9 mouse cellular contexts compared by ENCODE assay signal in the genomic region with DNA sequence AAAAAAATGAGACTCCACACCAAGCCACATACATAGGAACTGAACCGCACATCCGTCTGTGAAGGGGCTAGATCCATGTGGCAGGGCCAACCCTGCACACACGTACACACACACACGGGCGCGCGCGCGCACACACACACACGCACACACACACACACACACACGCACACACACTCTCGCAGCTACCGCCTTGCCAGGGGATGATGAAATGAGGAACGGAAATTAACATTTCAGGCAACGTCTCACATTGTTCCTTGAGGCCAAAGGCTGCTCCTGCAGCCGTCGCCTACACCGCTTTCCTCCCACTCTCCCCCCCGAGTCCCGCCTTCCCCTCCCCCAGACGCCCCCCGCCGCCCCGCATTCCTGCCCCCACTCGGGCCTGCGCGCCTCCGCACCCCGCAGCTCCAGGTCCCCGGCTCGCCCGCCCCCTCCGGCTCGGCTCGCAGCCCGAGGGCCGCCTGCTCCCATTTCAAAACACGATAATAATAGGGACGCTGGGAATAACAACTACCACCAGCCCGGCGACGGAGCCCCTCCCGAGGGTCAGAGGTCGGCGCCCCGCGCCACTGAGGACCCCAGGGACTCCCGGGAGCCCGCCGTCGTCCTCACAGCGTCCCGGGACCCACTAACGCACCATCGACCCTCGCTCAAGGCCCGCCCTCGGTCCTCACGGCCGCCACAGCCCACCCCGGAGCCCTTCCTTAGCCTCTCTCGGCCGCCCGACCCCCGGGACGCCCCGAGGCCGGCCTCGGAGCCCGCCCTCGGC. TPM values are rescaled to one million over a fixed set of nuclear protein-coding genes. Genes with fewer than 3 reads are reported as not detected.
DNase-seq lines count a peak whose midpoint lies in the region; ATAC-seq and TF ChIP-seq lines count a peak whose summit lies in the region.
"Had no signal": no experiment of that assay in that cellular context is flagged by ENCODE, and none has a peak within 500 bp of the region (broad histone marks: within the 10 kb centered on the region; RNA-seq: fewer than 3 reads in every experiment).

No protein-coding gene starts in this region.

- DNase-seq in layer of hippocampus, adult 11-12 months (ENCODE audit: low spot score), result peak; percentile 64
- no peak for DNase-seq in layer of hippocampus, adult 9-10 months (ENCODE audit: low spot score)
- peak; percentile 76 for DNase-seq in embryonic facial prominence, embryonic 10.5 days (ENCODE audit: low spot score)
- DNase-seq in heart, adult 2 months, result peak; percentile 76 to 78
- DNase-seq in kidney, adult 2 months, result peak; percentile 75
- peak; percentile 70 for DNase-seq in midbrain, postnatal 0 days (ENCODE audit: low spot score)
- DNase-seq in spleen, postnatal 36 days (ENCODE audit: low spot score in 2 of 2), result peak; percentile 78 to 84

- no peaks in the 10 kb centered on the region for H3K9me3 ChIP-seq in embryonic facial prominence, embryonic 10.5 days
- no peaks in the 10 kb centered on the region for H3K9me3 ChIP-seq in limb, embryonic 15.5 days
- H3K9me3 ChIP-seq in midbrain, postnatal 0 days (ENCODE audit: low read length), result no peaks in the 10 kb centered on the region

- peak overlapping the region; percentile 99 for H3K27ac ChIP-seq in embryonic facial prominence, embryonic 10.5 days (replicated peaks)
- peak overlapping the region; percentile 94 for H3K27ac ChIP-seq in heart, adult 2 months
- H3K27ac ChIP-seq in kidney, adult 2 months (ENCODE audit: insufficient read depth, low read depth, low read length), result peak overlapping the region; percentile 36
- peak overlapping the region; percentile 97 for H3K27ac ChIP-seq in limb, embryonic 15.5 days
- H3K27ac ChIP-seq in midbrain, postnatal 0 days (ENCODE audit: low read depth, low read length), result peak overlapping the region; percentile 94

- peak overlapping the region; percentile 89 for H3K9ac ChIP-seq in heart, adult 2 months (ENCODE audit: low read depth, low read length)
- H3K9ac ChIP-seq in limb, embryonic 15.5 days, result peak overlapping the region; percentile 100
- H3K9ac ChIP-seq in midbrain, postnatal 0 days (replicated peaks; ENCODE audit: low read length, poor library complexity, severe bottlenecking), result peak overlapping the region; percentile 99

- ATAC-seq in limb, embryonic 15.5 days (ENCODE audit: insufficient number of reproducible peaks, low FRiP score, low TSS enrichment, low read depth), result no peak
- ATAC-seq in midbrain, postnatal 0 days (ENCODE audit: low FRiP score), result no peak

- H3K36me3 ChIP-seq in embryonic facial prominence, embryonic 10.5 days (replicated peaks), result peaks cover 10% of the 10 kb centered on the region
- peaks cover 26% of the 10 kb centered on the region for H3K36me3 ChIP-seq in heart, adult 2 months (ENCODE audit: control insufficient read depth, insufficient read depth, low read length)
- no peaks in the 10 kb centered on the region for H3K36me3 ChIP-seq in kidney, adult 2 months (ENCODE audit: control insufficient read depth, insufficient read depth, low read length)
- H3K36me3 ChIP-seq in limb, embryonic 15.5 days, result peaks cover 11% of the 10 kb centered on the region
- H3K36me3 ChIP-seq in midbrain, postnatal 0 days (ENCODE audit: insufficient read depth, low read length), result no peaks in the 10 kb centered on the region

- peak overlapping the region; percentile 86 for H3K4me3 ChIP-seq in embryonic facial prominence, embryonic 10.5 days
- peak overlapping the region; percentile 90 for H3K4me3 ChIP-seq in heart, adult 2 months
- peak overlapping the region; percentile 71 for H3K4me3 ChIP-seq in kidney, adult 2 months (ENCODE audit: insufficient read depth, low read depth, low read length)
- H3K4me3 ChIP-seq in limb, embryonic 15.5 days, result peak overlapping the region; percentile 100
- H3K4me3 ChIP-seq in midbrain, postnatal 0 days (ENCODE audit: low read depth, low read length), result peak overlapping the region; percentile 99

- peaks cover 4% of the 10 kb centered on the region for H3K79me2 ChIP-seq in heart, adult 2 months (replicated peaks; ENCODE audit: control insufficient read depth, insufficient read depth, low read length)

- intact Hi-C loops in heart, adult 2 months (cut with DNase I), result no loop called here

- peak overlapping the region; percentile 65 for H3K4me2 ChIP-seq in limb, embryonic 15.5 days
- peak overlapping the region; percentile 55 for H3K4me2 ChIP-seq in midbrain, postnatal 0 days (ENCODE audit: low read depth, low read length, poor library complexity, severe bottlenecking)

- TF ChIP-seq EP300 in heart, adult 2 months (IDR thresholded peaks at IDR 0.05; ENCODE audit: insufficient read depth, low read depth, low read length), result peak; percentile 67; the same call in 1 of the 2 replicates

- peaks cover 44% of the 10 kb centered on the region for H3K4me1 ChIP-seq in embryonic facial prominence, embryonic 10.5 days
- H3K4me1 ChIP-seq in heart, adult 2 months (ENCODE audit: control insufficient read depth, insufficient read depth, low read length), result peaks cover 14% of the 10 kb centered on the region
- peaks cover 19% of the 10 kb centered on the region for H3K4me1 ChIP-seq in kidney, adult 2 months (ENCODE audit: control insufficient read depth, insufficient read depth, low read length)
- H3K4me1 ChIP-seq in limb, embryonic 15.5 days, result peaks cover 34% of the 10 kb centered on the region
- peaks cover 21% of the 10 kb centered on the region for H3K4me1 ChIP-seq in midbrain, postnatal 0 days (ENCODE audit: insufficient read depth, low read length)

- TF ChIP-seq POLR2A in heart, adult 2 months (IDR thresholded peaks at IDR 0.05; ENCODE audit: insufficient read depth, low read depth, low read length), result peak; percentile 40; the same call in 1 of the 2 replicates
- TF ChIP-seq POLR2A in kidney, adult 2 months (IDR thresholded peaks at IDR 0.05; ENCODE audit: low read depth, low read length), result no peak

- WGBS in embryonic facial prominence, embryonic 10.5 days, result under 1% methylated on average over 71 of the region's 71 CpGs
- 1% methylated on average over 64 of the region's 71 CpGs for WGBS in heart, adult 2 months
- under 1% methylated on average over 69 of the region's 71 CpGs for WGBS in kidney, adult 2 months
- WGBS in limb, embryonic 15.5 days, result under 1% methylated on average over 62 of the region's 71 CpGs
- WGBS in midbrain, postnatal 0 days, result 2% methylated on average over 47 of the region's 71 CpGs

- H3K27me3 ChIP-seq in embryonic facial prominence, embryonic 10.5 days (replicated peaks; ENCODE audit: low read depth, poor library complexity, severe bottlenecking), result no peaks in the 10 kb centered on the region
- H3K27me3 ChIP-seq in heart, adult 2 months (ENCODE audit: control insufficient read depth, insufficient read depth, low read length), result no peaks in the 10 kb centered on the region
- H3K27me3 ChIP-seq in kidney, adult 2 months (replicated peaks; ENCODE audit: control insufficient read depth, insufficient read depth, low read length), result no peaks in the 10 kb centered on the region
- H3K27me3 ChIP-seq in limb, embryonic 15.5 days, result no peaks in the 10 kb centered on the region
- no peaks in the 10 kb centered on the region for H3K27me3 ChIP-seq in midbrain, postnatal 0 days (ENCODE audit: insufficient read depth, low read length)
- H3K27me3 ChIP-seq: Patski had no signal

- peak; percentile 27 for TF ChIP-seq CTCF in heart, adult 2 months (IDR thresholded peaks at IDR 0.05)
- 0 out of 2 replicates have a peak, but pooled peaks have one; percentile 12 for TF ChIP-seq CTCF in kidney, adult 2 months (conservative IDR thresholded peaks at IDR 0.05; ENCODE audit: insufficient read depth, insufficient read length, low read depth, low read length)
- TF ChIP-seq CTCF in midbrain, postnatal 0 days (IDR thresholded peaks at IDR 0.05), result no peak

RNA-seq across cellular contexts. Expression of a gene that starts 0.9 kb away (rescaled TPM):
- polyA plus RNA-seq in embryonic facial prominence, embryonic 10.5 days (2016; fragmentation: Nextera tagmentation; extraction: Ambion mirVana), result 41.2 and 49.2 TPM in 2 replicates
- total RNA-seq in heart, adult 2 months (2021), result 10 to 100 TPM; 68.0 to 76.3 TPM
- 34.4 and 48.3 TPM in 2 replicates for polyA plus RNA-seq in heart, adult 2 months (2012; rRNA removed)
- polyA plus RNA-seq in kidney, adult 2 months (2012; rRNA removed), result 32.7 and 36.1 TPM in 2 replicates
- 44.8 and 45.3 TPM in 2 replicates for polyA plus RNA-seq in limb, embryonic 15.5 days (2015; fragmentation: Nextera tagmentation; extraction: Ambion mirVana)
- 92.5 and 98.3 TPM in 2 replicates for total RNA-seq in midbrain, postnatal 0 days (2014; rRNA removed)
- 62.2 and 78.7 TPM in 2 replicates for polyA plus RNA-seq in midbrain, postnatal 0 days (2015; fragmentation: Nextera tagmentation; extraction: Ambion mirVana)

RNA-seq across cellular contexts. Expression of a gene that starts 21.6 kb away (rescaled TPM):
- polyA plus RNA-seq in embryonic facial prominence, embryonic 10.5 days (2016; fragmentation: Nextera tagmentation; extraction: Ambion mirVana), result 51.3 and 54.5 TPM in 2 replicates
- total RNA-seq in heart, adult 2 months (2021), result 10 to 100 TPM; 74.4 to 88.2 TPM
- polyA plus RNA-seq in heart, adult 2 months (2012; rRNA removed), result 95.9 and 113 TPM in 2 replicates
- polyA plus RNA-seq in kidney, adult 2 months (2012; rRNA removed), result 137 and 150 TPM in 2 replicates
- 33.4 and 38.5 TPM in 2 replicates for polyA plus RNA-seq in limb, embryonic 15.5 days (2015; fragmentation: Nextera tagmentation; extraction: Ambion mirVana)
- 47.2 and 64.3 TPM in 2 replicates for total RNA-seq in midbrain, postnatal 0 days (2014; rRNA removed)
- 50.1 and 51.3 TPM in 2 replicates for polyA plus RNA-seq in midbrain, postnatal 0 days (2015; fragmentation: Nextera tagmentation; extraction: Ambion mirVana)

Comparison
In these comparisons a context has a peak if more than half of its experiments do, and no peak if none do; other contexts are left out.
1. H3K27ac ChIP-seq: peak in every context shown above with its lines; median percentile 99 in embryonic facial prominence, embryonic 10.5 days; 97 in limb, embryonic 15.5 days; 94 in heart, adult 2 months; 94 in midbrain, postnatal 0 days; 36 in kidney, adult 2 months.